Mouse (Mus musculus): ENCODE data around the gene Kcnk7.

Gene Kcnk7

GRCm38 (mm10) chr19:5750951-5751350, 46.8 kb downstream of the Kcnk7 start:
- DNase-seq (ENCODE audit: low read depth, low spot score): peak; percentile 28

GRCm38 (mm10) chr19:5751742-5752141, 47.6 kb downstream of the Kcnk7 start:
- peak; percentile 43 for DNase-seq (ENCODE audit: low read depth, low spot score)

- peak; percentile 50 for DNase-seq (ENCODE audit: low read depth, low spot score)
Measured at GRCm38 (mm10) chr19:5756321-5756985, 52.3 kb downstream of the Kcnk7 start.
